Mouse (Mus musculus) layer of hippocampus, adult 9-10 months (tissue): ENCODE results near the gene Mamdc4.

Source experiments
- DNase-seq: peaks from one replicate; pipeline ENCODE4 v3.0.0; 2022; ENCODE audit warnings: low spot score

Gene Mamdc4

DNA sequence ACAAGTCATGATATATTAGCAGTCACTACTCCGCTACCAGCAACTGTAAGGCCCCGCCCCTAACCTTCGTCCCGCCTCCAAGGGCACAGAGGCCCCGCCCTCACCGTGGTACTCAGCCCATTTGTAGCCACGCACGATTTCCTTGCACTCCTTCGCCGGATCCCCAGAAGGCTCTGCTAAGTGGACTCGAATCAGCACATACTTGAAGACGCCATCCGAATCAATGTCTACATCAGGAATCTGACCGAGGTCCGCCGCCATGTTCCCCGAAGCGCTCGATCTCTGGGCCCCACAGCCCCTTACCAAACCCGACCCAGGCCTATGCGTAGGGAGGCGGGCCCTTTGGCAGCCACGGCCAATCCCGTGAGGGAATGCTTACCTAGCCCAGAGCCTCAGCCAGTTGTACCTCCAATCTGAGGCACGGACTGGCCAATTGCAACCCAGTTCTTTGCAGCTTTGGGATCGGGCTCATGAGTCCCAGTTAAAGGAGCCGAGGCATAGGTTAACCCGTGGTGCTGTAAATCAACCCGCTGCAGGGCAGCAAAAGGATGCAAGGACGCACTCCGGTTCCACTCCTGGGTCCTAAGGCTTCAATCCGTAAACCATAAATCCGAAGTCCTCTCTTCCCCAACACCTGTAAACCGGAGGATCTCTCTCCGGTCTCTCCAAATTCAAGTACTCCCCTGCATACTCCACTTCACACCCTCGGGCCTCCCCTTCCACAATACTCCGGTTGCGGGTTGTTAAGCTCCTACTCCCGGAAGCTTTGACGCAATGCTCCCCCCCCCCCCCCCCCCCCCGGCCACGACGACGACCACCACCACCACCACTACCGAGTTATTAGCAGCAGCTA lies at the start of gene Mamdc4, which contains the start of gene Phpt1:
Gene Mamdc4, minus strand, starts transcription at position 267 of the 853 bp plus-strand sequence.
Gene Phpt1, minus strand, starts transcription at position 646 of the 853 bp plus-strand sequence.
- peak; percentile 98 for DNase-seq

DNA sequence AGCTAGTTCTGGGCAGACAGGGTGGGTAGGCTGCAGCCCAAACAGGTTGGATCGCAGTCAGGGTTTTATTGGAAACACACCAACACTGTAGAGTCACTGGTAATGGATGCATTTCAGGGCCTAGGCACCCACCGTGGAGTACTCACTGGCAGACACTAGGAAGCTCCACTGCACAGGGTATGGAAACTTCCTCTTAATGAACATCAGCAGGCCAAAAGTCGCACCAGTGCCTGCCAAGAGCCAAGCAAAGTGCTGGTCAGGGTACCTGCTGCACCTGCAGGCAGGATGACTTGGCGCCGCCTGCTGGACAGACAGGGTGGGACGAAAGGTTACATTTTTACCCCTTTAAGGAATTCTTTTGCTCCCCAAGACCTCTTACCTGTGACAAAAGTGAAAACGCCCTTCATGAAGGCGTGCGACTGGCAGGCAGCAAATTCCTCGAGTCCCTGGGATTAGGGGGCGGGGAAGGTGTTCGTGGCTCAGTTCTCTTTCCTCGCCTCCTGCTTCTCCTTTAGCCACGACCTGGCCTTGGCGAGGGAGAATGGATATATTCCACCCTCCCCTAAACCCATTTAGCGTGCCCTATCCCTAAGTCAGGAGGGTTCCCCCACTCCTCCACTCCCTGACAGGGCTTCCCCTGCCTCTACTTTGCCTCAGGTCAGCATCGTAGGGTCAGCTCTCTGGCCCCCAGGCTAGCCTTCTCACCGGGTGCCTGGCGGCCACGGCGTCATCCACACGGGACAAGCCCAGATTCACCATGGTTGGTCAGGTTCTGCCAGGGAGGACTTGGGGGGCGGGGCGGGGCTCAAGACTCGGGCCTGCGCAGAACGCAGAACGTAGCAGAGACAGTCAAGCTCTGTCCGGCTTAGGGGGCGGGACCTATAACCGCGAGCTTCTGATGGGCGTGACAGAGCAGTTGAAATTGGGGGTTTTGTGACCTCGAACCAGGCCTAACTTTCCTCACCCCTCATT lies 46.9 kb upstream of the Mamdc4 start, which contains the start of gene Tmem141:
Gene Tmem141, minus strand, starts transcription at position 777 of the 972 bp plus-strand sequence.
- DNase-seq = peak; percentile 37

DNA sequence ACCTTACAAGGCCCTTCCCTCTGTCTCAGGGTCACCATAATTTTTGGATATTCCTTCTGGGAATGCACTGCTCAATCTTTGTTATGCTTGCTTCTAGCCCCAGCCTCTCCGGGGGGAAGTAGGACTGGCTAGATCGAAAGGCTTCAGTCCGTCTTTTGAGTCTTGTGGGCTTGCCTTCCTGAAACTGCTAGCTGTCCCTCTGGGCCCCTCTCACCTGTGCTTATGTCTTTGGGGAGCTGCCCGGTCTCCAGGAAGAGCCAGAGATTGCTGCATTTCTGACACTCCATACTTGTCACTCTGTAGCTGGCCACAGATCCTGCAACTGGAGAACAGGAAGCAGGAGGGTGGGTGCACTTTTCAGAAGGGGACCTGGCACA lies 46.2 kb upstream of the Mamdc4 start:
- DNase-seq = no peak

DNA sequence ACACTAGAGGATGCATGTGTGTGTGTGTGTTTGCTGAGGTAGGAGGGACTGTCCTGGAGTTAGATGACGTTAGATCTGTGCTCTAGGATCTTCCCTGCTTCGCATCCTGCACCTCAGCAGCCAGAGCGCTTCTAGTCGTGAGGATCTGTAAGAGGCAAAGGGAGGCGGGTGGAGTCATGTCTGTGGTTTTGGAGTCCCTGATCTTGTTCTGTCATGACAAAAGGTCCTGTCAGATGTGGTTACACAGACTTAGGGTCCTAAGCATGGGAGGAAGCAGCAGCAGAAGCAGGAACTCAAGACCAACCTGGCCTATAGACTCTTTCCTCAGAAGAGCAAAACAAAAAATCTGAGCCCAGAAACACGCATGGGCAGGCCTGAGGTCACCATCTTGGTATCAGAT lies 45.7 kb upstream of the Mamdc4 start:
- no peak for DNase-seq

DNA sequence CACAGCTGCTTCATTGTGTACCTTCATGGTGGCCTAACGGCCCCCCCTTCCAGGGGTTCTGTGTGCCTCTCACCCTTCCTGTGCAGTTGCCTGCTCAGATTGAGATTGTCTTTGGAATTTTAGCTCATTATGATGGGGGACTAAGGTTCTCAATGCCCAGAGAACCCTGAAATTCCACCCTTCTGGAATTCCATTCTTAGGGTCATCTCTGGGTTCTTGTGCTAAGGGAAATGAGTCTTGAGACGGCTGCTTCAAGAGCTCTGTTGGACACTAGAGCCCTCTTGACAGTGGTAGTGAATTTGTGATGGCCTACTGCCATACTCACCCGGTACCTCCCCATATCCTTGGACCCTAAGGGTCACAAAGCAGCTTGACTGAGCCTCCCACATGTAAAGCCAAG lies 42.9 kb upstream of the Mamdc4 start, which contains the start of gene Ccdc183:
Gene Ccdc183, minus strand, starts transcription at position 101 of the 400 bp plus-strand sequence.
- DNase-seq = no peak

DNA sequence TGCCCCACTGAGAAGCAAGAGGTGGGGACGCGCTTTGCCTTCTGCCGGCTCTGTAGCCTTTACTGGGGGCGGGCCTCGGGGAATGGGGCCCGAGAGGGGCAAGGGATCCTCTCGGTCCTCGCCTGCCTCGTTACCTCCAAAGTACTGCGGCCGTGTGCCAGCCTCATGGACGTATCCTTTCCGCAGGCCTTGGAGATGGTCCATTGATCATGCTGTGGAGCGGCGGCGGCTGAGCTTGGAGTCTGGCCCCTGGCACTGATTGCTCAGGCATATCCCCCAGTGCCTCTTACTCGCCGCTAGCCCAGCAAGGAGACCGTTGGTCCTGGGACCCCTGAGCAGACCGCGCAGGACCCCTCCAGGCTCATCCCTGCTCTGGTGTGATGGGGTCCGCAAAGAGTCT lies 41.8 kb upstream of the Mamdc4 start:
- no peak for DNase-seq

DNA sequence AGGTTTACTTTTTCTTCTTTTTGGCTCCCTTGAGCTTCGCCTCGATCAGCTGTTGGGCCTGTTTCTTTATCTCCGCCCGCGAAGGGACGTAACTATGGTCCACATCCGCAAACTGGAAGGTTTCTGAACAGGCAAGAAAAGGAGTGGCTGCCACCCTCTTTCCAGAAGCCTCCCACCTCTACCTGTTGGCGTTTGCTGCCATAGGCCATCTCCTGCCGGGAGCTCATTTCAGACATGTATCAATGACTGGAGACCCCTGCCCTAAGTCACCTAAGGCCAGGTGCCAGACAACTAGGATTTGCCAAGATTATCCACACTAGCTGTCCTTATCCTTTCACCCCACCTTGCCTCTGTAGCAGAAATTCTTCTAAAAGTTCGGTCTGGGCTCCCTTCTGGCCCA lies 34.0 kb upstream of the Mamdc4 start:
- no peak for DNase-seq

DNA sequence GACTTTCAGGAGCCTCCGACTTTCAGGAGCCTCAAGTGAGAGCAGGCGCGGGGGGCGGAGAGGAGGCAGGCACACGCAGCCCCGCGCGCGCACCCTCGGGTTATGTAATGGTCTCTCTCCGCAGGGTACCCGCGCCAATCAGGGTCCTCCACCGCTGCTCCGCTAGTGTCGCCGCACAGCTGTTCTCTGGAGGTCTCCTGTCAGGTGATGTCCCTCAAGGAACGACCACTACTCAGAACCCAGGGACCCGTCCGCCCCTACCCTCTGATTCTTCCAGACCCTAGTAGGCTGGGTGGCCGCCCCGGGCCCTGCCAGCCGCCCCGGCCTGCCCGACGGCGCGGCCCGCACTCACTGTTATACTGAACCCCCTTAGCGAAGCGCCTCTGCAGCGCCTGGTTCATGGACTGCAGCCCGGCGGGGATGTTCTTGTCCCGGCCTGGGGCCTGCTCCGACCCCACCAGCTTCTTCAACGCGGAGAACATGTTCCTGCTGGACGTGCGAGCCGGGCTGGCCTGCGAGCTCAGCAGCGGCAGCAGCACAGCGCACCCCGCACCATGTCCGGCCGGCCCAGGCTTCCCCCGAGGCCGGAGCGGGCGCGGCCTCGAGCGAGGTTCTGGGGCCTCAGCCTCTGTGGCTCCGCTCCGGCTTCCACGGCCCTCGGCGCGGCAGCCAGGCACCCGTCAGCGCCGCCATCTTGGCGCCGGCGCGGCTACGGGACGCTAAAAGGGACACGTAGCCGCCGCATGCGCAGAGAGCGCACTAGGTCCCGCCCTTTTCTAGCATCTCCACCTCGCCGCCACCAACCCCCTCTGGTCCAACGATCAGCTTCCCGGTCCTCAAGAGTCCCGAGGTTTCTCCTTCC lies 33.3 kb upstream of the Mamdc4 start, which contains the start of gene Rabl6:
Gene Rabl6, minus strand, starts transcription at position 761 of the 862 bp plus-strand sequence.
- DNase-seq = peak; percentile 71

DNA sequence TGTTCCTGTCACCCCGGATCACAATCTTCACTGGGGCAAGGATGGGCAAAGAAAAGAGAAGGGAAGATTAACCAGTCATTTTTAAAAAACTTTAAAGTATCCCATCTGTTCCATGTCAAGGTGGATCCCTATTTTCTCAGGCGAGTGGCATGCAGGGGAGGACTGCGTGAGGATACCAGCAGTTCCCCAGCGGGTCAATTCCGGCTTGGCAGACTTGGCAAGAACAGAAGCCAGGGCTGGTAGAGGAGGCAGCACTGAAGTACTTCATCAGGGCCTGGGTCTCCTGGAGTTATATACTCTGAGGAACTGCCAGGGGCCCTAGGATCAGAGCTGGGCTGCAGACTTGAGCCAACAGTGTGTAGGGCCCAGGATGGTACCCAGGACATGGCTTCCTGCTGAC lies 27.9 kb upstream of the Mamdc4 start:
- no peak for DNase-seq

DNA sequence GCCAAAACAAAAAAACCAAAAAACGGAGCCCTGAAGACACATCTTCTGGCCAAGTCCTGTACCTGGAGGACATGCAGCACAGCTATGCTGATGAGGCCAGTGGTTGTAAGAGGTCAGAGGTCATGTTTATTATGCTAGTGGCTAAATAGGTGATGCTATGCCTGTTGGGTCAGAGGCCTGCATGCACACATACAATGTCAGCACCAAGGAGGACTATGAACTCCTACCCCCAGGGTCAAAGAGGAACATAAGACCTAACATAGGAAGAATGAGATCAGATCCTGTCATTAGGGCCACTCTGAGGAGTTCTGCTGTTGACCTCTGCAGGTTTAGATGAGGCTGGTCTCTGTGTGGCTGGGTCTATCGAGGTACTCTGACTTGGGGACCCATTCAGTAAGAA lies 25.4 kb upstream of the Mamdc4 start:
- DNase-seq = no peak

DNA sequence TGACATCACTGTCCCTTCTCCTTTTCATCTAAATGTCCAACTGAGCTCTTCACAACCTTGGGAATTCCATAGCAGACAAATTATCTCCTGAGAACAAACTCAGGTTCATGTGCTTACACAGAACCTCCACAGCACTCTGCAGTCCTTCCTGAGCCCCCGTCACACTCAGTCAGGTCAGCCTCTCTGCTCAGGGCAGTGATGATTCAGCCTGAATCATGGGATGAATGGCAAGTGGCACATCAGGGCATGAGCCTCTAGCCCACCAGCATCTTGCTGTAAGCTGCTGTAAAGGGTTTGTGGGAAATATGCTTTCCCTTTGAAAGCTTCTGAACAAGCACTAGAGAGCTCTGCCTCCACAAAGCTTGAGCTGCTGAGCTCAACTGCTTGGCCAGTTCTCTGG lies 24.1 kb upstream of the Mamdc4 start:
- no peak for DNase-seq

DNA sequence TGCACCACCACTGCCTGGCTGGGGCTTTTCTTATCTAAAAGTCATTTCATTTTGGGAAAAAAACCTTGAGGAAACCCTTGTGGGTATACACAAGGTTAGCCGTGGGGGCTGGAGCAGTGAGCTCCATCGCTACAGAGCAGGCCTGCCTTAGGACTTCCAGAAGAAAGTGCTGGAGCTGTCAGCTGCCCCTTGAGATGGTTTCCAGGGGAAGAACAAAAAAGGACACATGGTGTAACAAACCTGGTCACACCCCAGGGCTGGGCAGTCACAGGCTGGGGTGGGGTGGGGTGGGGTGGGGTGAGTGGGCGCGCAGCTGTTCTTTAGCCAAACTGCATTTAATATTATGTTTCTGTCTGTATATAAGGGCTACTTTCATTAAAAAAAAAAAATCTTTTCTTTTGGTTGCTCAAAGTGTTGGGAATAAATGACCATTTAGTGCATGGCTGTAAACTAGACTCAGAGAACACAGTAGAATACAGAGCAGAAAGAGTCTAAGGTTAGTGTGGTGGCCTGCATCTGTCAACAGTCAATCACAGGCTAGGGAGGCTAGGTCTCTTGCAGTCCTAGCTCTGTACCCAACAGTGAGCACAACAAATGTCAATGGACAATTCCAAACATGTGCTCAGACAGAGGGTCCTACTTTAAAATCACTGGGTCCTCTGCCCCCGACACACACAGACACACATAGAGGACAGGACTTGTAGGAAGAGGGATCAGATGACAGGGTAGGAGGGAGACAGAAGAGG lies 22.3 kb upstream of the Mamdc4 start:
- DNase-seq = no peak

DNA sequence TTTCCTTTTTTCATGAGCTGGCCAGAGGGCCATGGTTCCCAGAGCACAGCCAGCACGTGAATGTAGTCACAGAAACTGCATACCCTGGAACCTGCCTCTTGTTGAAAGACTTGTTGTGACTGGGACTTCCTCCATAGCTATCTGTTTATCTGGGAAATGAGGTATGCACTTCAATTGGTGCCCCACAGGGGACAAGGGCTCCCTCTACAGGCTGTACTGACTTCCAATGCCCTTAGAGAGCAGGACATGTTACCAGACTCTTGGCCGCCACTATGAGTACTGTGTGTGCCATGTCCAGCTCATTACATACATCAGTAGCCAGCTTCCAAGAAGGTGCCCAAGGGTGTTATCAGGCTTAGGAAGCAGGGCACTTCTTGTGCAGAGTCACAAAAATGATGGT lies 17.2 kb upstream of the Mamdc4 start:
- no peak for DNase-seq

DNA sequence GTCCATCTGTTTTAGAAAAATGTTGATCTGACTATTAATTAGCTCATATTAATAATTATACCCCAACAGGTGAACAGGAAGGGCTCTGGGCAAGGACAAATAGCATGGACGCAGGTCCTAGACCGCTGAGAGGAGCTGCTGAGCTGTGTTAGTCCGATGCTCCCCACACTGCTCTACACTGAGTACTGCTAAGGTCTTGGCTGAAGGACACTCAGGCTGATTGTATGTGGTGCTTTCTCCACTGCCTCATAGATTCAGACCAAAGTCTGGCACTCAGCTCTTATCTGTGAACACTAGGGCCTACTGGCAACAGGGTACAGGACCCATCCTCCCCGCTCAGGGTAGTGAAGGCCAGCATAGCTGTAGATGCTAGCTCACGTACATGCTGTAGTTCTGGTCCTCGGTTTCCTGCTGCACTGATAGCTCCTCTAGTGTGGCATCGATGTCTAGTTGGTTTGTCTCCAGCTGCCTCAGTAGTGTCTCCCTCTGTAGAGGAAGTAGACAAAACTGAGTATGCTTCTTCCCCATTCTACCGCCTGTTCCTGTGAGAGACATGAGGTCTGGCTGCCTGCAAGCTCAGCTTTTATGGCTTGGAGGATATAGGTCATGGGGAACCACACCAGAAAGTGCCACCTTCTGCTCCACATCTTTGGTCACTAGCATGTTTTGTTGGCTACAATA lies 13.7 kb upstream of the Mamdc4 start:
- DNase-seq = no peak

DNA sequence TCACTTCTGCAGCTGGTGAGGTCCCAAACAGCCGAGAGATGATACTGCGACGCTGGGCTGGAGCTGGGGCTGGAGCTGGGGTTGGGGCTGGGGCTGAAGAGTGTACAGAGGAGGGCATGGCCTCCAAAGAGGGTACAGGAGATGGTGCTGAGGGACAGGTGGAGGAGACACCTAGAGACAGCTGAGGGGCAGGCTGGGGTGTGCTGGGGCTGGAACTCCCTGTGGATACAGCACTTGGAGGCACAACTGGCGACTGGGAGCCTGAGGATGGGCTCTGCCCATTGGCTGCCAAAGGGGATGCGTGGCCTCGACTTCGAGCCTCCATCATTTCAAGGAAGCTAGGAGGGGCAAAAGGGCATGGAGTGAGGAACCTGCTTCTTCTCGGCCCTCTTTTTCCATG lies 12.6 kb upstream of the Mamdc4 start:
- DNase-seq = no peak

DNA sequence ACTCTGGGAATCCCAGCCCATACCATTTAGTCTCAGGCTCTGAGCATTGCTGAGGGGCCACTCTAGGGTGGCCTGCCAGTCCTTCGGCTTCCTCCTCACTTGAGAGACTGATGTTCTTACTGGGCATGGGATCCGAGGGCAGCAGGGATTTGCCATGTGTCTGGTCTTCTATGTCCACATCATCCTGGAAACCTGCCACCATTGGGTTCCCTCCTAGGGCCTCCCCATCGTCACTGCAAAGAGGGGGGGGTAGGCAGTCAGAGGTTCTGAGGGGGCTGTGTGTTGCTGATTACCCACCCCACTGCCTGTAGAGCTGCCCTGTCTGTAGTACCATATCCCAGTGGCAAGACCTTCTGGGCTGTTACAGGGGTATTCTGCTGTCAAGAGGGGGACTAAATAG lies 11.0 kb upstream of the Mamdc4 start:
- DNase-seq = no peak

DNA sequence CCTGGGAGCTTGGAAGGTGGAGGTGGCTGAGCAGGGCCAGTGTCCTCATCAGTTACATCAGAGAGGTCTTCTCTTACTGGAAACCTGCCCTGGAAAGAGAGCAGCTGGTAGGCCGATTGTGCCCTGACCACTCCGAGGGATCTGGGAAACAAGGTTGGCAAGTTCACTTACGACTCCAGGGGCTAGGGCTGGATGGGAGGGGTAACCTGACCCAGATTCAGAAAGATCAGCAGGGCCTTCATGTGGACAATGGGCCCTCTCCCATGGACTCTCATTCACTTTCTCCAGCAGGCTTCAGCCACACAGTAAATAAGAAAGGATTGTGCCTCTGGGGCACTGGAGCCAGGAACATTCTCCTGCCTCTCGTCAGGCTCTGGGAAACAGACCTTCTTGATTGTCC lies 10.2 kb upstream of the Mamdc4 start:
- no peak for DNase-seq

DNA sequence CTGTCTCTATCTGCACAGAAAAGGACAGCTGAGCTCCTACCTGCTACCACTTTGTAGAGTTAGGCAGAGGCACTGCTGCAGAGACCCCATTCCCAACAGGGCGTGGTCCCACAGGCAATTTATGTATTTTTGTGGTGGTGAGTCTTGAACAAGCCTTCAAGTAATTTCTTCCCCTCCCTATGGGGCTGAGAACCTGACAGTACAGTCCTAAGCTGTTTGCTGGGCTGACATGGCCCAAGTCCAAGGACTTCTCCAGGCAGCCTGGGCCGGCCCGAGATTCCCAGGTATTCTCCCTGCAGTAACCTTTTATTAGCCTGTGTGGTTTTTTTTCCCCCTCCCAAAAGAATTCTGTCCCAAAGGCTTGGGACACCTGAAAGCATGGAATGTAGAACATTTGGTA lies 9.5 kb upstream of the Mamdc4 start:
- DNase-seq = no peak

DNA sequence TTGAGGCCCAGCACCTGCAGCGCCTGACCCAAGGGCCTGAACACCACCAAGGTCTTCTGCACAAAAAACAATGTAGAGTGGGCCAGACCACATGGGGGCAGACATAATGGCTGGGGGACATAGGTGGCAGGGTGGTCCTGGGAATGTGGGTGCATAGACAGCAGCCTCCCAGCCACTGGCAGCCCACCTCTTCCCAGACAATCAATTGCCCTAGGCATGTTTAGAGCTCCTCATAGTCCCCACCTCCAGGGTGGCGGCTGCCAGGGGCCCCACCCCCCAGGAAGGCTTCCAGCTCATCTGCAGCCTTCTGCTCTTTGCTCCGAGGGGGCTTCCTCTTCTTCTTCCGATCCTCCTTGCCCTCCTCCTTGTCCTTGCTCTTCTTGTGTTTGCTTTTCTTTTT lies 8.9 kb upstream of the Mamdc4 start:
- DNase-seq = no peak

DNA sequence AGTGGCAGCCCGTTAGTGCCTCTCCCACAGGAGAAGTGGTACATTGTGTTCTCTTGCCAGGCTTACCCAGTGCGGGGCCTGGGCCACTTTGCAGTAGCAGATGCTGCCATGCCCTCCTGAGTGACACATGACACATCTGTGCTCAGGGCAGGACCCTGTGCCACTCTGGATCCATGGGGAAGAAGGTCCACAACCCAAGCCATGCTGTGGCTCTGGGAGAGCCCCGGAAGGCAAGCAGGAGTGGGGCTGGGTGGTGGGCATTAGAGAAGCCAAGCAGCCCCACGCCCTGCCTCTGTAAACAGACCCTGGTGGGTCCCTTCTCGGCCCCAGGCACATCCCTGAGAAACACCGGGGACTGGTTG lies 8.5 kb upstream of the Mamdc4 start:
- DNase-seq = no peak
